Mouse (Mus musculus) limb, embryonic 11.5 days (tissue): Measurements from ENCODE around the gene Bag3. TPM values are rescaled to one million over a fixed set of nuclear protein-coding genes. Genes with fewer than 3 reads are reported as not detected.

Experiments
- ATAC-seq: fragments of 200-750 bp; cut with Nextera tagmentation; 2 replicates; pipeline ENCODE4 v1.8.0; 2017; ENCODE audit warnings: low read depth; ENCODE audit not compliant: insufficient number of reproducible peaks, low FRiP score, low TSS enrichment
- DNase-seq: peaks from one replicate; pipeline ENCODE4 v3.0.0-alpha.2; 2015; ENCODE audit warnings: low spot score
- H3K27ac ChIP-seq: fragments of 300-500 bp; sonication (generic); replicated peaks from 2 replicates; pipeline ENCODE4 v1.5.1; 2014; ENCODE audit warnings: low read depth, mild to moderate bottlenecking, low read length
- H3K27me3 ChIP-seq: fragments of 300-500 bp; sonication (generic); 2 replicates; pipeline ENCODE4 v1.6.1; 2014; ENCODE audit warnings: mild to moderate bottlenecking, low read length, mixed read lengths; ENCODE audit not compliant: control insufficient read depth, insufficient read depth
- H3K36me3 ChIP-seq: fragments of 300-500 bp; sonication (generic); 2 replicates; pipeline ENCODE4 v1.6.1; 2014; ENCODE audit warnings: mild to moderate bottlenecking, low read length, moderate library complexity, mixed read lengths; ENCODE audit not compliant: control insufficient read depth, insufficient read depth
- H3K4me1 ChIP-seq: fragments of 300-500 bp; sonication (generic); 2 replicates; pipeline ENCODE4 v1.6.1; 2014; ENCODE audit warnings: low read length, mixed read lengths; ENCODE audit not compliant: control insufficient read depth, insufficient read depth
- H3K4me2 ChIP-seq: fragments of 300-500 bp; sonication (generic); 2 replicates; pipeline ENCODE4 v1.6.1; 2014; ENCODE audit warnings: low read depth, mild to moderate bottlenecking, moderate library complexity; ENCODE audit not compliant: severe bottlenecking
- H3K4me3 ChIP-seq: fragments of 300-500 bp; sonication (generic); 2 replicates; pipeline ENCODE4 v1.5.1; 2014; ENCODE audit warnings: low read depth, low read length
- H3K9ac ChIP-seq: fragments of 300-500 bp; sonication (generic); 2 replicates; pipeline ENCODE4 v1.6.1; 2014; ENCODE audit warnings: mild to moderate bottlenecking, low read length
- H3K9me3 ChIP-seq: fragments of 300-500 bp; sonication (generic); 2 replicates; pipeline ENCODE4 v1.6.1; 2016; ENCODE audit warnings: low read length; ENCODE audit not compliant: control insufficient read depth
- WGBS: fragments of 180-500 bp; shearing (Covaris S2); extraction: QIAGEN DNeasy Blood & Tissue Kit; methylation state at CpG from one replicate; pipeline ENCODE4 v1.1.7; 2014; 5-methylcytosine and 5-hydroxymethylcytosine counted together
- polyA plus RNA-seq: library from polyadenylated mRNA; unstranded; fragments of >200 nt; fragmentation: Nextera tagmentation; extraction: Ambion mirVana; gene quantifications from 2 replicates; pipeline ENCODE4 v1.2.1, GENCODE M21; 2014

The Bag3 gene
- polyA plus RNA-seq, 1 experiment from 2014 or later: 9.9 TPM

- H3K4me2 ChIP-seq: no peak overlapping the region; the same call in 1 of the 2 replicates
- no peaks in the 10 kb centered on the region for H3K27me3 ChIP-seq
- H3K9me3 ChIP-seq: no peaks in the 10 kb centered on the region
- H3K27ac ChIP-seq: no peak overlapping the region
- 22% methylated on average over 11 of the region's 11 CpGs for WGBS
- H3K4me3 ChIP-seq: no peak overlapping the region
- H3K4me1 ChIP-seq: peaks cover 15% of the 10 kb centered on the region
- peak; percentile 44 for DNase-seq
- ATAC-seq: no peak
- no peak overlapping the region for H3K9ac ChIP-seq
- no peaks in the 10 kb centered on the region for H3K36me3 ChIP-seq
Observed at GRCm38 (mm10) chr7:128531031-128531430, 7.6 kb downstream of the Bag3 start.

GRCm38 (mm10) chr7:128531929-128532328, 8.5 kb downstream of the Bag3 start:
- Histone ChIP-seq H3K9ac (no peak overlapping the region), H3K27ac (no peak overlapping the region), H3K9me3 (no peaks in the 10 kb centered on the region), H3K4me3 (no peak overlapping the region), H3K4me1 (peaks cover 18% of the 10 kb centered on the region), H3K27me3 (no peaks in the 10 kb centered on the region), H3K36me3 (no peaks in the 10 kb centered on the region), H3K4me2 (no peak overlapping the region)
- 71% methylated on average over 6 of the region's 6 CpGs for WGBS
- no peak for ATAC-seq
- DNase-seq: no peak

GRCm38 (mm10) chr7:128532441-128533166, 9.2 kb downstream of the Bag3 start:
- Histone ChIP-seq H3K4me1 (peaks cover 18% of the 10 kb centered on the region), H3K27me3 (no peaks in the 10 kb centered on the region), H3K4me3 (no peak overlapping the region), H3K4me2 (no peak overlapping the region), H3K9me3 (no peaks in the 10 kb centered on the region), H3K36me3 (no peaks in the 10 kb centered on the region), H3K27ac (no peak overlapping the region), H3K9ac (no peak overlapping the region)
- no peak for ATAC-seq
- DNase-seq: no peak
- WGBS: 81% methylated on average over 6 of the region's 6 CpGs

- H3K9ac ChIP-seq: no peak overlapping the region
- no peaks in the 10 kb centered on the region for H3K36me3 ChIP-seq
- H3K4me2 ChIP-seq: no peak overlapping the region
- no peaks in the 10 kb centered on the region for H3K27me3 ChIP-seq
- H3K4me1 ChIP-seq: peaks cover 16% of the 10 kb centered on the region
- no peak for ATAC-seq
- WGBS: 71% methylated on average over 5 of the region's 5 CpGs
- 0 out of 2 replicates have a peak overlapping the region, but pooled peaks have one; percentile 22 for H3K27ac ChIP-seq
- no peaks in the 10 kb centered on the region for H3K9me3 ChIP-seq
- no peak overlapping the region for H3K4me3 ChIP-seq
- DNase-seq: no peak
Observed at GRCm38 (mm10) chr7:128534984-128535491, 11.6 kb downstream of the Bag3 start.

GRCm38 (mm10) chr7:128536074-128536473, 12.7 kb downstream of the Bag3 start:
- Histone ChIP-seq H3K4me2 (no peak overlapping the region), H3K27me3 (no peaks in the 10 kb centered on the region), H3K9me3 (no peaks in the 10 kb centered on the region), H3K9ac (no peak overlapping the region), H3K36me3 (no peaks in the 10 kb centered on the region), H3K4me3 (no peak overlapping the region), H3K4me1 (peaks cover 11% of the 10 kb centered on the region), H3K27ac (no peak overlapping the region)
- no peak for DNase-seq
- 29% methylated on average over 3 of the region's 3 CpGs for WGBS
- no peak for ATAC-seq

- no peak for ATAC-seq
- Histone ChIP-seq H3K9me3 (no peaks in the 10 kb centered on the region), H3K4me2 (no peak overlapping the region), H3K9ac (no peak overlapping the region), H3K27ac (no peak overlapping the region), H3K4me1 (peaks cover 9% of the 10 kb centered on the region), H3K36me3 (peaks cover 5% of the 10 kb centered on the region; the same call in 1 of the 2 replicates), H3K27me3 (no peaks in the 10 kb centered on the region), H3K4me3 (no peak overlapping the region)
- no peak for DNase-seq
- 84% methylated on average over 4 of the region's 4 CpGs for WGBS
Observed at GRCm38 (mm10) chr7:128537676-128538075, 14.3 kb downstream of the Bag3 start.

- H3K27ac ChIP-seq: no peak overlapping the region
- H3K36me3 ChIP-seq: peaks cover 6% of the 10 kb centered on the region; the same call in 1 of the 2 replicates
- H3K27me3 ChIP-seq: no peaks in the 10 kb centered on the region
- H3K4me3 ChIP-seq: no peak overlapping the region
- ATAC-seq: no peak
- H3K4me1 ChIP-seq: peaks cover 9% of the 10 kb centered on the region
- DNase-seq: no peak
- WGBS: 81% methylated on average over 4 of the region's 4 CpGs
- H3K9me3 ChIP-seq: no peaks in the 10 kb centered on the region
- H3K9ac ChIP-seq: no peak overlapping the region; the same call in 1 of the 2 replicates
- no peak overlapping the region for H3K4me2 ChIP-seq
Observed at GRCm38 (mm10) chr7:128538196-128538595, 14.8 kb downstream of the Bag3 start.

GRCm38 (mm10) chr7:128538769-128539168, 15.4 kb downstream of the Bag3 start:
- no peak for DNase-seq
- H3K4me1 ChIP-seq: peaks cover 9% of the 10 kb centered on the region
- H3K36me3 ChIP-seq: peaks cover 6% of the 10 kb centered on the region
- no peaks in the 10 kb centered on the region for H3K9me3 ChIP-seq
- ATAC-seq: no peak
- no peaks in the 10 kb centered on the region for H3K27me3 ChIP-seq
- H3K4me3 ChIP-seq: no peak overlapping the region
- 77% methylated on average over 5 of the region's 5 CpGs for WGBS
- H3K27ac ChIP-seq: no peak overlapping the region
- H3K9ac ChIP-seq: no peak overlapping the region
- H3K4me2 ChIP-seq: no peak overlapping the region
